Mouse (Mus musculus): ENCODE results near the gene Mrpl43. TPM values are rescaled to one million over a fixed set of nuclear protein-coding genes. Genes with fewer than 3 reads are reported as not detected.
A peak's percentile ranks its signal among the peaks of the same experiment; 100 is the strongest.
"Not testable (repeated sequence)": the region's sequence is repeated elsewhere in the genome, so short reads cannot be mapped to it uniquely, and the experiment has no call there.

Mrpl43 gene
- polyA plus RNA-seq, 1 experiment, result 7.0 TPM

DNA sequence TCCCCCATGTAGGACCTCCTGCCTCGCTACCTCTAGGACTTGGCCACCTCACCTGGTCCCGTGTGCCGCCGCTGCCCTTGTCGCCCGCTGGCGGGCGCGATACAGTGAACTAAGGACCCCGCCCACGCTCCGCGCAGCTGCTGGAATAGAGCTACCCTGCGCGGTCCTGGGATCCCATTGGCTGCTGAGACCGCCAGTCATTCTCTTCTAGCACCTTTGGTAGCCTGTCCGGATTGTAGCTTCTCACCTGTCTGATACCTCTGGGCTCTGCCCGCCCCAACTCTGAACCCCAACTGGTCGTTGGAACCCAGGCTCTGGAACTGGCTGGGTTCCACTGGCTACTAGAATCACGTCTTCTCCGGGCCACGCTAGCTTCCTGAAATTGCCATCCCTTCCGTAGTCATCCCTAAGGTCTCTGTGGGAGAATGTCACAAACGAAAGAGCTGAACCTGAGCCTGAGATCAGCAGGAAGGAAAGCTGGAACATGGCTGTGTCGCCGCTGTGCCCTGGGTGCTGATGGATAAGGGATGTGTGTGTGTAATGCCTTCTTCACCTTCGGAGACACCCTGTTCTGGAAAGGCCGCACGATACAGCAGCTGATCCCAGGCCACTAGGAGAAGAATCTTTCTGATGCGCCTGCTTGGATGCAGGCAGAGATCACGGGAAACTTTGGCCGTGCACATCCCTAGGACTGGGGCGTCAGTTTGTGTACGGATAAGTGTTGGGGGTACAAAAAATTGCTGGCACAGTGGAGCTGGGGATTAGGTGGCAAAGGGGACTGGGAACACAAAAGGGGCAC, 40.5 kb upstream of the Mrpl43 start:
- H3K36me3 ChIP-seq (ENCODE audit: control insufficient read depth), result no peaks in the 10 kb centered on the region
- peaks cover 66% of the 10 kb centered on the region for H3K27me3 ChIP-seq (ENCODE audit: control insufficient read depth)
- peaks cover 28% of the 10 kb centered on the region for H3K4me1 ChIP-seq (ENCODE audit: control insufficient read depth)
- peak overlapping the region; percentile 64 for H3K4me3 ChIP-seq (replicated peaks)
- TF ChIP-seq GATA1 (IDR thresholded peaks at IDR 0.05; ENCODE audit: low read length), result no peak
- no peak for TF ChIP-seq TAL1 (IDR thresholded peaks at IDR 0.05; ENCODE audit: low read length)
- no peaks in the 10 kb centered on the region for H3K9me3 ChIP-seq (ENCODE audit: control insufficient read depth, low read length)

DNA sequence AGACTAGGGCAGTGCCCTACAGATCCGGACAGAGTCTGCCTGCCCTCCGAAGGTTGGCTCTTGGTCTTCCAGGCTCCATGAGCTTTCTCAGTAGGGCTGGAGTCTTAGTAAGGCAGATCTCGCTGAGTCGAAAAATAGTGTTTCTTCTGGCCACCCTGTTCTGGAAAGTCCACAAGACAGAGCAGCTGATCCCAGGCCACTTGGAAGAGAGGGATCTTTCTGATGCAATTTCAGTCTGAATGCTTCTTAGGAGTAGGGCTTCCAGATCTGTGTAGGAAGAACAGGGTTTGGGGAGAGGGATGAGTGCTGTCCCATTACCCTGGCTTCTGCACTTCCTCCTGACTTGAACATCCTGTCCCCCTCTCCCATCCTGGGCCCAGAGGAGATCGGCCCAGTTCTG, 39.4 kb upstream of the Mrpl43 start, which contains the start of gene Pdzd7:
Pdzd7 (minus strand) TSS at position 67 of the 400 bp plus-strand sequence.
- peak within 1 kb of the TSS; percentile 64 for H3K4me3 ChIP-seq (replicated peaks)
- H3K27me3 ChIP-seq (ENCODE audit: control insufficient read depth), result peaks cover 77% of the 10 kb centered on the region
- no peaks in the 10 kb centered on the region for H3K36me3 ChIP-seq (ENCODE audit: control insufficient read depth)
- H3K9me3 ChIP-seq (ENCODE audit: control insufficient read depth, low read length), result no peaks in the 10 kb centered on the region
- peaks cover 28% of the 10 kb centered on the region for H3K4me1 ChIP-seq (ENCODE audit: control insufficient read depth)
- TF ChIP-seq TAL1 (IDR thresholded peaks at IDR 0.05; ENCODE audit: low read length) (no peak), GATA1 (IDR thresholded peaks at IDR 0.05; ENCODE audit: low read length) (no peak)

DNA sequence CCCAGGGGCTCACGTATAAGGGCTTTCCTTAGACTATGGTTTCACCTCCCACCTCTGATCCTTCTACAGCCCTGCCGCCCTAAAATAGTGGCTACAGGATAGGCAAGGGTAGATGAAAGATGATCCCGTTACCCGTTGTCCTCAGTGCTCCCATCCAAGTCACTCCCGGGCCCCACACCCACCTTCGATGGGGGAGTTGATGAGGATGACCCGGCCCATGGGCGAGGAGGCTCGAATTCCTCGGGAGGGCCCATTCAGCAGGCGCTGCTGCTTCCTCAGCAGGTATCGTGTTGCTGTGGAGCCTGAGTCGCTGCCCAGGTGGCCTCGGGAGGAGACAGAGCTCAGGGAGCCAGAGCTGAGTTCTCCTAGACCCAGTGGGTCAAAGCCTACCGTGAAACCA, 39.0 kb upstream of the Mrpl43 start:
- no peak overlapping the region for H3K4me3 ChIP-seq (replicated peaks)
- peaks cover 81% of the 10 kb centered on the region for H3K27me3 ChIP-seq (ENCODE audit: control insufficient read depth)
- H3K4me1 ChIP-seq (ENCODE audit: control insufficient read depth), result peaks cover 28% of the 10 kb centered on the region
- no peaks in the 10 kb centered on the region for H3K9me3 ChIP-seq (ENCODE audit: control insufficient read depth, low read length)
- no peaks in the 10 kb centered on the region for H3K36me3 ChIP-seq (ENCODE audit: control insufficient read depth)
- TF ChIP-seq GATA1 (IDR thresholded peaks at IDR 0.05; ENCODE audit: low read length) (no peak), TAL1 (IDR thresholded peaks at IDR 0.05; ENCODE audit: low read length) (no peak)

DNA sequence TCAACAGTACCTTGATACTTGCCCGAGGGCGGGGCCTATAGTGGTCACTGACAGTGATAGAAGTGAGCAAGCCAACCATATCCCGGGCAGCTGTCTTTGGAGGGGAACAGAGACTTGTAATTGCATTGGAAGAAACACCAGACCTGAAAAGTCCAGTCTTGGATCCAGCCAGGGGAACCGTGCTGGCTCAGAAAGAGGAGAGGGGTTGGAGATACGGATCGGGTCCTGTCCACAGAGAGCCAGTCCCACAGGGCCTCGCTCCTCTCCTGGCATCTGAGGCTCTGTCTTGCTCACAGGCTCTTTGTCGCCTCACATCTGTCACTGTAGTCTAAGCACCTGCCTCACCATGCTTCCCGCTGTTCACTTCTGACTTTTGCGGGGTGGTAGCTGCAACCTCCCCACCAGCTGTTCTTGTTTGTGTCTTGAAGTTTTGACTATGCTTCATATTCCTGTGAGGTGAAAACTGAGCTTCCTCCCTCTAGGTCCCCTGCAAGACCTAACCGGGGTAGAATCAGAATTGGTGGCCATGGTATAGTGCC, 38.2 kb upstream of the Mrpl43 start:
- Histone ChIP-seq H3K9me3 (ENCODE audit: control insufficient read depth, low read length) (no peaks in the 10 kb centered on the region), H3K4me1 (ENCODE audit: control insufficient read depth) (peaks cover 28% of the 10 kb centered on the region), H3K4me3 (replicated peaks) (no peak overlapping the region), H3K27me3 (ENCODE audit: control insufficient read depth) (peaks cover 85% of the 10 kb centered on the region), H3K36me3 (ENCODE audit: control insufficient read depth) (no peaks in the 10 kb centered on the region)
- no peak for TF ChIP-seq GATA1 (IDR thresholded peaks at IDR 0.05; ENCODE audit: low read length)
- no peak for TF ChIP-seq TAL1 (IDR thresholded peaks at IDR 0.05; ENCODE audit: low read length)

DNA sequence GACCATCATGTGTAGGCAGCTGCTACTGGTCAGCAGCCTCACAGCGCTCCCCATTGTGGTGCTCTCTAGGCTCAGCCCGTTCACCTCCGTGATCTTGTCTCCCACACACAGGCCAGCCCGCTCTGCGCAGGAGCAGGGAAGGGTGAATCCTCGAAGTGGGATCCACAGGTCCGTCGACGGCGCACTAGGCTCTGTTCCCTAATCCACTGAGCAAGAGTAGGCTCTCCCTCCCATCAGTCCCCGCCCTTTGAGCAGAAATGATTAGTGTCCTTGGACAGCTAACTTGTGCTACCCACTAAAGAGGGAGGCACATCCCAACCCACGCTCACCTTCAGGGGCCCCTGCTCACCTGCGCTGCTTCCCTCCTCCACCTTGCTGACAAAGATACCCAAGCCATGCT, 34.0 kb upstream of the Mrpl43 start:
- H3K4me1 ChIP-seq (ENCODE audit: control insufficient read depth), result peaks cover 2% of the 10 kb centered on the region; the same call in 1 of the 2 replicates
- TF ChIP-seq GATA1 (IDR thresholded peaks at IDR 0.05; ENCODE audit: low read length) (no peak), TAL1 (IDR thresholded peaks at IDR 0.05; ENCODE audit: low read length) (no peak)
- H3K27me3 ChIP-seq (ENCODE audit: control insufficient read depth), result peaks cover 68% of the 10 kb centered on the region
- no peaks in the 10 kb centered on the region for H3K36me3 ChIP-seq (ENCODE audit: control insufficient read depth)
- no peaks in the 10 kb centered on the region for H3K9me3 ChIP-seq (ENCODE audit: control insufficient read depth, low read length)
- no peak overlapping the region for H3K4me3 ChIP-seq (replicated peaks)

DNA sequence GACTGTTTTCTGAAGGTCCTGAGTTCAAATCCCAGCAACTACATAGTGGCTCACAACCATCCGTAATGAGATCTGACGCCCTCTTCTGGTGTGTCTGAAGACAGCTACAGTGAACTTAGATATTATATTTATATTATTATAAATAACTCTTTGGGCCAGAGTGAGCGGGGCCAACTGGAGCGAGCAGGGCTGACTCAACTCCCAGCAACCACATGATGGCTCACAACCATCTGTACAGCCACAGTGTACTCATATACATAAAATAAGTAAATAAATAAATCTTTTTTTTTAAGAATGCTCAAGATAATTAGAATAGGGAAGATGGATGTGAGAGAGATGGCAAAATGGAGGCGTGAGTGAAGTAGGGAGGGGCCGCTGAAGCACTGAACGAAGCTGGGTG, 32.0 kb upstream of the Mrpl43 start:
- H3K27me3 ChIP-seq (ENCODE audit: control insufficient read depth), result peaks cover 48% of the 10 kb centered on the region
- H3K9me3 ChIP-seq (ENCODE audit: control insufficient read depth, low read length); H3K4me3 ChIP-seq (replicated peaks); H3K4me1 ChIP-seq (ENCODE audit: control insufficient read depth); H3K36me3 ChIP-seq (ENCODE audit: control insufficient read depth): not testable (repeated sequence)

DNA sequence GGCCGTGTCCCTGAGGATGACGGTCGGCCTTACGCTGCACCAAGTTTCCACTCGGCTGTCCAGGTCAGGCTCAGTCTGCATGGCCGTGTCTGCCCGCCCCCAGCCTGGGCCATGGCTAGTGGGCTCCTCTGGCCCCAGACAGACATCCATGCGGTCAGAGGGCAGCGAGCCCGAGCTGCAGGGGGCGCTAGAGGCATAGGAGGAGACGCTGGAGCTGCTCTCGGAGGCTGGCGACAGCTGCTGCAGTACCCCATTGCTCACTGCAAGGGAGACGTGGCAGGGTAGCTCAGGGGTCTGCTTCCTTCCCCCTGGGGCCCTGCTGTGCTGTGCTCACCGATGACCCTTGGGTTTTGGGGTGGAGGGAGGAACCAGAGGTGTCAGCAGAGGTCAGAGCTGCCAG, 30.6 kb upstream of the Mrpl43 start:
- Histone ChIP-seq H3K36me3 (ENCODE audit: control insufficient read depth) (no peaks in the 10 kb centered on the region), H3K27me3 (ENCODE audit: control insufficient read depth) (peaks cover 38% of the 10 kb centered on the region), H3K4me3 (replicated peaks) (no peak overlapping the region), H3K4me1 (ENCODE audit: control insufficient read depth) (peaks cover 2% of the 10 kb centered on the region; the same call in 1 of the 2 replicates), H3K9me3 (ENCODE audit: control insufficient read depth, low read length) (no peaks in the 10 kb centered on the region)
- TF ChIP-seq GATA1 (IDR thresholded peaks at IDR 0.05; ENCODE audit: low read length), result no peak
- TF ChIP-seq TAL1 (IDR thresholded peaks at IDR 0.05; ENCODE audit: low read length), result no peak

DNA sequence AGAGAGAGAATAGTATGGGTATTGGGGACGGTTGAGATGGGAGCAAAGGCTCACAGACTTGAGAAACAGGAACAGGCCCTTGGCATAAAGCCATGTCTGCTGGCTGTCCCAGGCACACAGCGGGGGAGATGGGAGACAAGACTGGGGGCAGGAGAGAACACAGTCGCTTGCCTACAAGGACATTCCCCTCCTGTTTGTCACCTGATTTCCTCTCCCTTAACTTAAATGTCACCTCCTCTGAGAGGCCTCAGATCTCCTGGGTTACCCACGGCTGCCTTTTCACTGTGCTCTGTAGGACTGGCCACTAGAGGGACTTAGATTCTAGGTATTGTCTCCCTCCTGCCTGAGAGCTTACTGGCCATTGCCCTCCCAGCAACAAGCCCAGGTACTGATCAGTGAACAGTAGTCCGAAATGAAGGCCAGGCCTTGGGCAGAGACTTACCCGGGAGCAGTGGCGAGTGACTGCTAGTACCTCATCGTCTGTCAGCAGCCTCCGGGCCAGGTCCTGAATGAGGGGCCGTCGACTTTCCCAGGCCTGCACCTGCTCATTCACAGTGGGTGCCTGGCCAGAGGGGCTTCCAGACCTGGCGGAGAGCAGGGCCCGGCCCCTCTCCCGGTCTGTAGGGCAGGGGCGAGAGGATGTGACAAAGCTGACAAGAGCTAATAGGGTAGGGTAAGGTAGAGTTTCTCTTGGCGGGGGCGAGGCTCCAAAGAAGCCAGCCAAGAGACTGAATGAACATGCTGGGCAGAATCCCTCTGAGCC, 26.5 kb upstream of the Mrpl43 start:
- peaks cover 6% of the 10 kb centered on the region; the same call in 1 of the 2 replicates for H3K27me3 ChIP-seq (ENCODE audit: control insufficient read depth)
- TF ChIP-seq TAL1 (IDR thresholded peaks at IDR 0.05; ENCODE audit: low read length) (no peak), GATA1 (IDR thresholded peaks at IDR 0.05; ENCODE audit: low read length) (no peak)

DNA sequence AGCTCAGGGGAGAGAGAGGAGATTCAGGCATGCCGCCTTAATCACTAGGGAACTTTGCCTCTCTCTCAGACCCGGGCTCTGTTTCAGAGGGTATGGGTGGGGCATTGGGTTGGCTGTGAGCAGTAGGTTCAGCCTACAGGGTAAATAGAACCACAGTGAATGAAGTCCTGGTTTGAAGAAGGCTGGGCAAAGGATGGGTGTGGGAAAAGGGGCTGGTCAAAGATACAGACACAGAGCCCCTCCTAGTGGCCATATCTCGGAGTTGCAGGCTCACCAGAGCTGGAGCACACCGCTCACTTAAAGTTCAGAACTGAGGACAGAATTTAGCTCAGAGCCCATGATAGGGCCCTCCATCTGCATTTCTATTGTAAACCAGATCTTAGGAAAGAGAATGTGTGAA, 25.5 kb upstream of the Mrpl43 start:
- Histone ChIP-seq H3K27me3 (ENCODE audit: control insufficient read depth) (peaks cover 6% of the 10 kb centered on the region; the same call in 1 of the 2 replicates), H3K36me3 (ENCODE audit: control insufficient read depth) (peaks cover 3% of the 10 kb centered on the region), H3K4me3 (replicated peaks) (no peak overlapping the region), H3K4me1 (ENCODE audit: control insufficient read depth) (peaks cover 8% of the 10 kb centered on the region), H3K9me3 (ENCODE audit: control insufficient read depth, low read length) (no peaks in the 10 kb centered on the region)
- TF ChIP-seq GATA1 (IDR thresholded peaks at IDR 0.05; ENCODE audit: low read length) (no peak), TAL1 (IDR thresholded peaks at IDR 0.05; ENCODE audit: low read length) (no peak)

More for the DNA sequence above, 26.5 kb upstream of the Mrpl43 start:
- no peaks in the 10 kb centered on the region for H3K9me3 ChIP-seq (ENCODE audit: control insufficient read depth, low read length)
- no peak overlapping the region for H3K4me3 ChIP-seq (replicated peaks)
- no peaks in the 10 kb centered on the region; the same call in 1 of the 2 replicates for H3K36me3 ChIP-seq (ENCODE audit: control insufficient read depth)
- H3K4me1 ChIP-seq (ENCODE audit: control insufficient read depth), result peaks cover 10% of the 10 kb centered on the region

Measured in erythroblast, embryonic 14.5 days (primary cell).